Mouse (Mus musculus): Measurements from ENCODE around the gene Mapk3. TPM values are rescaled to one million over a fixed set of nuclear protein-coding genes. Genes with fewer than 3 reads are reported as not detected.

Gene Mapk3
- polyA plus RNA-seq, 1 experiment from 2014 or later, result 65.2 TPM

GRCm38 (mm10) chr7:126789141-126789540 lies 29.7 kb downstream of the Mapk3 start:
- Histone ChIP-seq H3K27me3 (no peaks in the 10 kb centered on the region), H3K36me3 (peaks cover 64% of the 10 kb centered on the region), H3K4me2 (no peak overlapping the region), H3K9me3 (no peaks in the 10 kb centered on the region), H3K4me3 (no peak overlapping the region), H3K9ac (no peak overlapping the region), H3K27ac (no peak overlapping the region), H3K4me1 (peaks cover 13% of the 10 kb centered on the region)
- 91% methylated on average over 4 of the region's 4 CpGs for WGBS
- ATAC-seq (ENCODE audit: insufficient number of reproducible peaks, low FRiP score, low TSS enrichment, low read depth), result no peak

- under 1% methylated on average over 76 of the region's 83 CpGs for WGBS
- ATAC-seq (ENCODE audit: insufficient number of reproducible peaks, low FRiP score, low TSS enrichment, low read depth), result peak; percentile 90
Measured at GRCm38 (mm10) chr7:126791851-126792720, 32.7 kb downstream of the Mapk3 start, which contains the start of gene Ppp4c. Gene Ppp4c, minus strand, starts transcription at chr7:126792496.

GRCm38 (mm10) chr7:126792721-126793443 lies 33.5 kb downstream of the Mapk3 start:
- peaks cover 36% of the 10 kb centered on the region for H3K4me1 ChIP-seq
- H3K9me3 ChIP-seq, result no peaks in the 10 kb centered on the region
- H3K4me2 ChIP-seq, result peak overlapping the region; percentile 50
- H3K27ac ChIP-seq, result peak overlapping the region; percentile 99
- H3K27me3 ChIP-seq, result no peaks in the 10 kb centered on the region
- peaks cover 58% of the 10 kb centered on the region for H3K36me3 ChIP-seq
- peak overlapping the region; percentile 71 for H3K4me3 ChIP-seq
- no peak for ATAC-seq (ENCODE audit: insufficient number of reproducible peaks, low FRiP score, low TSS enrichment, low read depth)
- 28% methylated on average over 11 of the region's 11 CpGs for WGBS
- H3K9ac ChIP-seq, result no peak overlapping the region

More at GRCm38 (mm10) chr7:126791851-126792720, 32.7 kb downstream of the Mapk3 start, which contains the start of gene Ppp4c:
- Histone ChIP-seq H3K4me3 (peak within 1 kb of the TSS; percentile 71), H3K27ac (peak within 1 kb of the TSS; percentile 99), H3K9me3 (no peaks in the 10 kb centered on the region), H3K9ac (peak within 1 kb of the TSS; percentile 83), H3K36me3 (peaks cover 64% of the 10 kb centered on the region), H3K27me3 (no peaks in the 10 kb centered on the region), H3K4me2 (peak within 1 kb of the TSS; percentile 50), H3K4me1 (peaks cover 28% of the 10 kb centered on the region)

GRCm38 (mm10) chr7:126793456-126794270 lies 34.3 kb downstream of the Mapk3 start:
- 75% methylated on average over 4 of the region's 4 CpGs for WGBS
- Histone ChIP-seq H3K36me3 (peaks cover 50% of the 10 kb centered on the region), H3K4me2 (no peak overlapping the region)

GRCm38 (mm10) chr7:126794271-126794605 lies 34.8 kb downstream of the Mapk3 start:
- 74% methylated on average over 4 of the region's 4 CpGs for WGBS
- H3K36me3 ChIP-seq, result peaks cover 44% of the 10 kb centered on the region
- no peak overlapping the region for H3K9ac ChIP-seq
- 0 out of 2 replicates have a peak overlapping the region, but pooled peaks have one; percentile 1 for H3K27ac ChIP-seq
- no peaks in the 10 kb centered on the region for H3K9me3 ChIP-seq
- no peak for ATAC-seq (ENCODE audit: insufficient number of reproducible peaks, low FRiP score, low TSS enrichment, low read depth)
- H3K4me1 ChIP-seq, result peaks cover 37% of the 10 kb centered on the region
- H3K4me3 ChIP-seq, result no peak overlapping the region
- H3K4me2 ChIP-seq, result no peak overlapping the region
- no peaks in the 10 kb centered on the region for H3K27me3 ChIP-seq

More at GRCm38 (mm10) chr7:126793456-126794270, 34.3 kb downstream of the Mapk3 start:
- no peak for ATAC-seq (ENCODE audit: insufficient number of reproducible peaks, low FRiP score, low TSS enrichment, low read depth)
- no peak overlapping the region for H3K9ac ChIP-seq
- no peak overlapping the region for H3K4me3 ChIP-seq
- no peaks in the 10 kb centered on the region for H3K27me3 ChIP-seq
- peaks cover 37% of the 10 kb centered on the region for H3K4me1 ChIP-seq
- H3K27ac ChIP-seq, result 0 out of 2 replicates have a peak overlapping the region, but pooled peaks have one; percentile 1
- no peaks in the 10 kb centered on the region for H3K9me3 ChIP-seq

- no peak overlapping the region for H3K9ac ChIP-seq
- no peaks in the 10 kb centered on the region for H3K27me3 ChIP-seq
- H3K4me3 ChIP-seq, result no peak overlapping the region
- no peak overlapping the region for H3K27ac ChIP-seq
- H3K4me1 ChIP-seq, result peaks cover 43% of the 10 kb centered on the region
- WGBS, result 83% methylated on average over 16 of the region's 16 CpGs
- H3K36me3 ChIP-seq, result peaks cover 34% of the 10 kb centered on the region
- ATAC-seq (ENCODE audit: insufficient number of reproducible peaks, low FRiP score, low TSS enrichment, low read depth), result no peak
- H3K4me2 ChIP-seq, result no peak overlapping the region
- no peaks in the 10 kb centered on the region for H3K9me3 ChIP-seq
Measured at GRCm38 (mm10) chr7:126795387-126796317, 36.3 kb downstream of the Mapk3 start.

GRCm38 (mm10) chr7:126796350-126796932 lies 37.0 kb downstream of the Mapk3 start:
- H3K4me2 ChIP-seq, result peak overlapping the region; percentile 62; the same call in 1 of the 2 replicates
- no peak overlapping the region for H3K9ac ChIP-seq
- H3K9me3 ChIP-seq, result no peaks in the 10 kb centered on the region
- peaks cover 45% of the 10 kb centered on the region for H3K4me1 ChIP-seq
- no peak overlapping the region; the same call in 1 of the 2 replicates for H3K4me3 ChIP-seq
- peaks cover 34% of the 10 kb centered on the region for H3K36me3 ChIP-seq
- H3K27me3 ChIP-seq, result no peaks in the 10 kb centered on the region
- no peak for ATAC-seq (ENCODE audit: insufficient number of reproducible peaks, low FRiP score, low TSS enrichment, low read depth)
- H3K27ac ChIP-seq, result no peak overlapping the region
- 72% methylated on average over 8 of the region's 8 CpGs for WGBS

GRCm38 (mm10) chr7:126797411-126798126 lies 38.2 kb downstream of the Mapk3 start, which contains the start of gene Fam57b:
Gene Fam57b, plus strand, starts transcription at chr7:126797668.
- ATAC-seq (ENCODE audit: insufficient number of reproducible peaks, low FRiP score, low TSS enrichment, low read depth), result no peak
- H3K4me2 ChIP-seq, result peak within 1 kb of the TSS; percentile 62
- H3K27ac ChIP-seq, result peak within 1 kb of the TSS; percentile 95
- H3K36me3 ChIP-seq, result peaks cover 38% of the 10 kb centered on the region
- 27% methylated on average over 21 of the region's 21 CpGs for WGBS
- no peaks in the 10 kb centered on the region for H3K27me3 ChIP-seq
- no peaks in the 10 kb centered on the region for H3K9me3 ChIP-seq
- peak within 1 kb of the TSS; percentile 83 for H3K4me3 ChIP-seq
- peak within 1 kb of the TSS; percentile 87 for H3K9ac ChIP-seq
- H3K4me1 ChIP-seq, result peaks cover 45% of the 10 kb centered on the region

- ATAC-seq (ENCODE audit: insufficient number of reproducible peaks, low FRiP score, low TSS enrichment, low read depth), result no peak
- Histone ChIP-seq H3K9ac (peak overlapping the region; percentile 87), H3K36me3 (peaks cover 43% of the 10 kb centered on the region), H3K9me3 (no peaks in the 10 kb centered on the region), H3K4me3 (peak overlapping the region; percentile 83), H3K27ac (peak overlapping the region; percentile 95), H3K4me2 (peak overlapping the region; percentile 62), H3K27me3 (no peaks in the 10 kb centered on the region), H3K4me1 (peaks cover 41% of the 10 kb centered on the region)
- WGBS, result under 1% methylated on average over 40 of the region's 40 CpGs
Measured at GRCm38 (mm10) chr7:126798127-126799049, 39.0 kb downstream of the Mapk3 start.

Measured in limb, embryonic 15.5 days (tissue).